Mouse (Mus musculus): ENCODE results near the gene Srsf2.
"Not testable (repeated sequence)": the region's sequence is repeated elsewhere in the genome, so short reads cannot be mapped to it uniquely, and the experiment has no call there.

Gene Srsf2

DNA sequence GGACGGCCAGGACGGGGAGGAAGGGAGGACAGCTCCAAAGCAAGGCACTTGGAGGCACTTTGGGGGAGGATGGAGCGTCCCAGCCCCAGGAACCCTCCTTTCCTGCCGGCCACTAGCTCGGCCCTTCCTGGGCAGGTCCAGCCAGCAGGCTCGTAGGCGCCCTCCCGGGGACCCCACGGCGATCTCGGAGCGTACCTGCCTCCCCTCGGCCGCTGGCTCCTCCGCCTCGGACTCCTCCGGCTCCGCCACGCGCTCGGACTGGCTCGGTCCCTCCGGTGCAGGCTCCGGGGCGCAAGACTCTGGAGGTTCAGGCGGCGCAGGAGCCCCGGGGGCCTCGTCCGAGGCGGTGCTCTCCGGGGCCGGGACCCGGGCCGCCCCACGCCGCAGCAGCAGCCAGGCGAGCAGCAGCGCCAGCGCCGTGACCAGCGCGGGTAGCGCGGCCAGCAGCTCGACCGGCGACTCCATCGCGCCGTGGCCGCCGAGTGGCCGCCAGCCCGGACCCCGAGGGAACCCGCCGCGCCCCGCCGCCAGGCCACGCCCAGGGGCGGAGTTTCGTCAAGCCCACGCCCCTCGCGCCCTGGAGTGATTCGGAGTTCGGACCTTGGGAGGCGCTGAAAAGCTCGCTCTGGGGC, 25.2 kb downstream of the Srsf2 start, which contains the start of gene Mxra7:
Gene Mxra7 (minus strand): TSS at position 513 of the 632 bp plus-strand sequence.
- DNase-seq (ENCODE audit: low spot score), result peak; percentile 85

DNA sequence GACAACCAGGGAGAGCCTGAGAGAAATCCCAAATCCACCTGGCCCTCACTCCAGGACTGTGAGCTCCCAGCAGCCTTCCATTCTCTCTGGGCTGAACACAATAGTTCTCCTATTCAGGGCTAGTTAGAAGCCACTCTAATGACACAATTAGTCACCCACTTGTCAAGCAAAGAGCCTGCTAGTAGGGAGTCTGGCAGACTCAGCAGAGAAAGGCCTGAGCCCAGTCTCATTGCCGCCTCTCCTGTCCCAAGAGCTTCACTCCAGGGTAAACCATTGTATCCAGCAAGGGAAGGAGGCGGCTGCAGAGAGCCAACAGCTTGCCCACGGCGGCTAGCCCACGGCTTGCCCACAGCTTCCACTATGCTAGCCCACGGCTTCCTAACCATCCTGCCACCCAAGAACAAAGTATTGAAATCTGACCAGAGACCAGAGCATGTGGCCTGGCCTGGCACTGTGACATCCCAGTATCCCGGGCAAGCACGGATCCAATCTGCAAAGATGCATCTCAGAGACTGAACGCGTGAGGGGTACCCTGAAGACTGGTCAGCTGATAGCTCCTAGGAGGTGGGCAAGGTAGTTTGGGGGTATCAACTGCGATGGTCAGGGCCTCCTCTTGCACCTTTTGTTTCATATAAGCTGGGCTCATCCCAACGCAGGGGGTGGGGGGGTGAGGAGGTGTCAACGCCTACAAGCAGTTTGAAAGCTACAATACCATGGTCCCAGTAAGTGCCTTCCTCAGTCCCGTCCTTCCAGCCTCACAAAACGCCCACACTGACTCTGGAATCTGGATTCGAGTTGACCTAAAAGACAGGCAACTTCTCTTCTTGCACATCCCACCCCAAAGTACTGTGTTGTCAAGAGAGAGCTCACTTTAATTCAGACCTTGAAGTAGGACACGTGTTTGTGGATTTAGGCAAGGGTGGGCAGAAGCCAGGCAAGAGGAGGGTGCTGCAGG, 26.1 kb downstream of the Srsf2 start:
- peak; percentile 65 for DNase-seq (ENCODE audit: low spot score)

DNA sequence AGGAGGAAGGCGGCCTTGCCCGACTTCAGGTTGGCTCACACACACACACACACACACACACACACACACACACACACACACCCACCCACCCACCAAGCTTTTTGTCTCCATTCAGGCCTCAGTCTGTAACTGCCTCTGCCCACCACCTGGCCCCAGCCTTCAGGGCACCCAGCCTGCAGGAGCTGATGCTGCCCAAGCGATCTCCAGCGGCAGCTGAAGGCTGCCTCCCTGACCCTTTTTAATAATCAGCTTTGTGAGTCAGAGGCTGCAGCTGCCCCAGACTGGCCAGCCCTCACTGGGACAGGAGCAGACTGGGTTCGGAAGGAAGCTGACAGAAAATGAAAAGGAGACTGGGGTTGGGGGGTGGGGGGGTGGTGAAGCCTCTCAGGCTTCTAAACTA, 27.7 kb downstream of the Srsf2 start:
- DNase-seq (ENCODE audit: low spot score), result no peak

DNA sequence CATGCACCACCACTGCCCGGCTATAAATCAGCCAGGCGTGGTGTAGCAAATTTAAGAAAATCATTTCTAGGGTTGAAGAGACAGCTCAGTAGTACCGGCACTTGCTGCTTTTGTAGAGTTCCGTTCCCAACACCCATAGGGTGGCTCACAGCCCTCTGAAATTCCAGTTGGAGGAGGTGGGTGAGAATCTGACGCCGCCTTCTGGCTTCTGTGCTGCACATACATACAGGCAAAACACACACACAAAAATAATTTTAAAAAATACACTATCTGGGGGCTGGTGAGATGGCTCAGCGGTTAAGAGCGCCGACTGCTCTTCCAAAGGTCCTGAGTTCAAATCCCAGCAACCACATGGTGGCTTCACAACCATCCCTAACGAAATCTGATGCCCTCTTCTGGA, 29.0 kb downstream of the Srsf2 start:
- DNase-seq (ENCODE audit: low spot score), result not testable (repeated sequence)

DNA sequence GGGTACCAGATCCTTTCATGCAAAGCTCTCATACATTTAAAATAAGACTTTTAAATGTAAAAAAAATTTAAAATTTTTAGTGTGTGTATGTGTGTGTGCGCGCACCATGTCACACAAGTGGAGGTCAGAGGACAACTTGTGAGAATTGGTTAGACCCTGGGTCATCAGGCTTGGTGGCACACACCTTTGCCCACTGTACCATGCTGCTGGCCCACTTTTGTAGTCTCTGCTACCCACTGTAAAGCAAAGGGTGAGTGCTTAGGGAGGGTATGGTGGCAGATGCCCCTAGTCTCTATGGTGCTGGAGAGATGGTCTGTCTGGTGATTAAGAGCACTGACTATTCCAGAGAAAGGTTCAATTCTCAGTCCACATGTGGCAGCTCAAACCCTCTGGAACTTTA, 29.6 kb downstream of the Srsf2 start:
- DNase-seq (ENCODE audit: low spot score), result no peak

DNA sequence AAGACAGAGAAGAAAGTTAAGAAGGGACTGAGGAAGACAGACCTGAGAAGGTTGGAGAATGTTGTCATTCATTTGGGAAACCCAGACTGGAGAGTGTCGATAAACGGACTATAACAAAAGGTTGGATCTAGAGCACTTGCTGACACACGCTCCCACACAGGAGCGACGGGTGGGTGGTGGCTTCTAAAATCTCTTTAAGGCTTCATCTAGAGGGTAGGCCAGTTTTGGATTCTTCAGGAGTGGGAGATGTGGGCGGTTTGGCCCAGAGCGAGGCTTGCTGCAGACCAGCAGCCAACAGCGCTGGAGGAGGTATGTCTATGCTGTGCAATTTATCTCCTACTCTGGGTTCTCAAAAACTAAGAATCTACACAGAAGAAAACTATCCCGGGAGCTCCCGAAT, 30.3 kb downstream of the Srsf2 start:
- no peak for DNase-seq (ENCODE audit: low spot score)

DNA sequence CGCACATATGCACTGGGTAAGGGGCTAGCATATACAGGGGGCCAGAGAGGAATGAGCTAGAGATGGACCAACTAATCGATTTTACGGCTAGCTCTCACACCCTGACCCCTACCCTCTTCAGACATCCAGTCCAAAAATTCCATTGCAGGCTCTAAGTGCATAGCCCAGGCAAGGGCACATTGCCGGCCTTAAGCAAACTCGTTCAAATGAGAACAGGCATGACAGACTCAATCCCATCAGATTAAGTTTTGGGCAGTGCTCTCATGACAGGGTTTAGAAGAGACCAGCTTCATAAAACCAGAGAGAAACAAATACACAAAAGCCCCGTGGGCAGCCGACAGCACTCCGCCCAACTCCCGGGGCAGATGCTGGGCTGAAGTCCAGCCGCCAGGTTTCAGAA, 30.7 kb downstream of the Srsf2 start:
- no peak for DNase-seq (ENCODE audit: low spot score)

DNA sequence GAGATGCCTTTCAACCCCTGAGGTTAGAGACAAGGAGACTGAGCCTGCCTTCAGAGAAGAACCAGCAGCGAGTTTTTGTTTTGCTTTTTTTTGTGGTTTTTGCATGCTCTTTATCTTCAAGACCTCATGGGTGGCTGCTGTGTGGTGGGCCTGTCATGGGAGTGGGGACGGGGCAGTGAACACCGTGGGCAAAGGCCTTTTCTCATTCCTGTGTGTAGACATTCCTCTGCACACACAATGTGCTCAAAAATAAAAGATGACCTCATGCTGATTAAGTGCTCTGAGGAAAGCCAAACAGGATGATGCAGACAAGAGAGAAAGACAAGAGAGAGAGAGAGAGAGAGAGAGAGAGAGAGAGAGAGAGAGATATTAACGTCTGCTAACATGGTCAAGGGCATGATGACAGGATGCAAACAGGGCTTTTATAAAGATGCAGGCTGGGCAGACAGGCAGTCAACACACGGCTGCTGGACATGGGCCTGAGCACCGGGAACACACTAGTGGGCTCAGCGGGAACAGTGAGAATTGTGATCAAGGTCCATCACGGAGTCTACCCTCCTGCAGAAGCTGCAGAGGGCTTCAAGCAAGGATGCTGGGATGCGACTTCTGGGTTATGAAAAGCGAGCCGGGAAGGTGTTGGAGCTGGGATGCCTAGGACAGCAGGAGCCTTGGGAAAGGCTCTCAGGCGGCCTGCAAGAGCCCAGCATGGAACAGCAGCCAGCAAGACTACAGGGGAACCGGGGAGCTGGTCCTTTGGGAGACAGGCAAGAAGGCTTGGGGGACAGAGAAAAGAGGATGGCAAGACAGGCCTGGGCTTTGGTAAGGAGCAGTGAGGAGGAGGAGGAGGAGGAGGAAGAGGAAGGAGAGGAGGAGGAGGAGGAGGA, 31.6 kb downstream of the Srsf2 start:
- DNase-seq (ENCODE audit: low spot score), result no peak

DNA sequence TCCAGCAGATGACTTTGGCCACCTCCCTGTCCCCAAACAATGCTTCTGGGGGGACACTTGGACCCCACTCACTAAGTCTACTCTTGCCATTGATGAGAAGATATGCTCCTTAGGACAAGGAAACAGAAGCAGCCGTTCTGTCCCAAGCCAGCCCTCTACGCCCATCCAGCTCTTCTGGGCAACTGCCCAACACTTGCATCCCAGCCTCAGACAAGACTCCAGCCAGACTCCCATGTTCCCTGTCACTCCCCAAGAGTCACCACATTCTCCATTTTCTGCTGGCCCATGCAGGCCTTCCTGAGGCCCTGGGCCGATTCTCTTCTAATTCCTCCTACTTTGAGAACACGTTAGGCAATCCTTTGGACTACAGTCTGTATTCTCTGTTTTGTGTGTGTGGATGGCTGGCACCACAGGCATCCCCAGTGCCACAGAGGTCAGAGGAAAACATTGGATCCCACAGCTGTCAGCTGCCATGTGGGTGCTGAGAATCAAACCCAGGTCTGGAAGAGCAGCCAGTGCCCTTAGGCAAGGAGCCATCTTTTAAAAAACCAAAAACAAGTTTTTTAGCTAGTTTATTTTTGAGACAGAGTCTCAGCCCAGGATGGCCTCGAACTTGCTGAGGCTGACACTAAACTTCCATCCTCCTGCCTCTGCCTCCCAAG, 32.8 kb downstream of the Srsf2 start:
- no peak for DNase-seq (ENCODE audit: low spot score)

DNA sequence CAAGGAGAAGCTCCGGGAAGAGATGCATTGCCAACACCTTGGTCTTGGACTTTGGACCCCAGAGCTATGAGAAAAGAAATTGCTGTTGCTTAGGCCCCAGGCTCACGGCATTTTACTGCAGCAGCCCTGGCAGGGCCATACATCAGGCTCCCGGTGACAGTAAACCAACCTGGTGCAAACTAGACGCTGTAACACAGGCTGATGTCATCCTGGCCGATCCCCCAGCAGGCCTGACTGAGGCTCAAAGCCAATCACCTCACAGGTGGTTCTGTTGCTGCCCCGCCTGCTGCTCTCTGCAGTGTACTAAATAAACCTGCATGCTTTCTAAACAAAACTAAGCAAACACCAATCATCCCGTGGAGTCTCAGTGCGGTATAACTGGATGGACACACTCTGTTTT, 34.2 kb downstream of the Srsf2 start:
- DNase-seq (ENCODE audit: low spot score), result no peak

DNA sequence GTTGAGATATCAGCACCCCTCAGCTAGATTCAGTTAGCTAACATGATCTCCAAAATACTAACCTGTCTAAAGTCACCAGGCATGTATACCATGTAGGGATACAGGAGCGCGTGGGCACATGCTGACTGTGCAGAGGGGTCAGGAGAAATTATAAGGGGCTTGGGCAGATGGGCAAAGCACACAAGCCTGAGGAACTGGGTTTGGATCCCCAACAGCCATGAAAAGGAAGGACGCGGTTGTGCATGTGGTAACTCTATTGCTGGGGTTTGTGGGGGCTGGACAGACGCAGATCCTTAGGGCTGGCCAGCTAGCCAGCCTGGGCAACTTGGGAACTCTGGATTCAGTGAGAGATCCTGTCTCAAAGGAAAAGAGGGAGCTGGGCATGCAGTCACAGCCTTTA, 35.3 kb downstream of the Srsf2 start:
- DNase-seq (ENCODE audit: low spot score), result no peak

DNA sequence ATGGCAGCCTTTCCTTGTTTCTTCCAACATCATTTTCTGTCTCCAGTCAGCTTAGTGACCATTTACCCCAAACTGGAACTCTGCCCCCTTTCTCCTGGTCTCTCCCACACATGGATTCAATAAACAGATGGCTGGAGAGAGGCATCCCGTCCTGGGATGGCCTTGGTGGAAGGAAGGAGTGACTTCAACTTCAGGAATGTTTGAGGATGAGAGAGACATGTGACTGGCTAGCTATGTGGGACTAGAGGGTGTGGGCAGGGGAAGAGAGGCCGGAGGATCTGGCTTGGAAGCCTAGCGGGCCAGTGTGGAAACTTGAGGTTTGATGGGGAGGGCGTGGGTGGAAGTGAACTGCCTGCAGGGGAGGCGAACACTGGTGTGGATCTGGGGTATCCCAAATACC, 36.1 kb downstream of the Srsf2 start:
- no peak for DNase-seq (ENCODE audit: low spot score)

DNA sequence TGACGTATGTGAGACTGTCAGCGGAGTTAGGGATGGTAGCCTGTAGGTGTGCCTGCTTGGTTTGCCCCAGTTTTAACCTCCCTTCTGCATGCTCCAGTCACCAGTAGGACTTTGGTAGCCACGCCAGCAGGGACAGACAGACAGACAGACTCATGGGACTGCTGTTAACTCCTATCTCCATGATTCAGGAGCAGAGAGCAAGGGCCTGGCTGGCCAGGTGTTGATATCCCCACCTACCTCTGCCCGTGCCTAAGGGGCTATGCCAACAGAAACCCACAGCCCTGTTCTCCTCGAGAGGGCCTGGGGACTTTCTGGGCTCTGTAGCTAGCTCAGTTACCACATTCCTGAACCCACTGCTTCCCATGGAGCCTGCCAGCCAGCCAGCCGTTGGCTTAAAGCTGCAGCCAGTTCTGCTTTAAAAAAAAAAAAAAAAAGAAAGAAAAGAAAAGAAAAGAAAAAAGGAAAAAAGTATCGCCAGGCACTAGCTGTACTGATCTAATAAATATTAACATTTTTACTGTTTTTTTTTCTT, 37.9 kb downstream of the Srsf2 start:
- DNase-seq (ENCODE audit: low spot score), result no peak

DNA sequence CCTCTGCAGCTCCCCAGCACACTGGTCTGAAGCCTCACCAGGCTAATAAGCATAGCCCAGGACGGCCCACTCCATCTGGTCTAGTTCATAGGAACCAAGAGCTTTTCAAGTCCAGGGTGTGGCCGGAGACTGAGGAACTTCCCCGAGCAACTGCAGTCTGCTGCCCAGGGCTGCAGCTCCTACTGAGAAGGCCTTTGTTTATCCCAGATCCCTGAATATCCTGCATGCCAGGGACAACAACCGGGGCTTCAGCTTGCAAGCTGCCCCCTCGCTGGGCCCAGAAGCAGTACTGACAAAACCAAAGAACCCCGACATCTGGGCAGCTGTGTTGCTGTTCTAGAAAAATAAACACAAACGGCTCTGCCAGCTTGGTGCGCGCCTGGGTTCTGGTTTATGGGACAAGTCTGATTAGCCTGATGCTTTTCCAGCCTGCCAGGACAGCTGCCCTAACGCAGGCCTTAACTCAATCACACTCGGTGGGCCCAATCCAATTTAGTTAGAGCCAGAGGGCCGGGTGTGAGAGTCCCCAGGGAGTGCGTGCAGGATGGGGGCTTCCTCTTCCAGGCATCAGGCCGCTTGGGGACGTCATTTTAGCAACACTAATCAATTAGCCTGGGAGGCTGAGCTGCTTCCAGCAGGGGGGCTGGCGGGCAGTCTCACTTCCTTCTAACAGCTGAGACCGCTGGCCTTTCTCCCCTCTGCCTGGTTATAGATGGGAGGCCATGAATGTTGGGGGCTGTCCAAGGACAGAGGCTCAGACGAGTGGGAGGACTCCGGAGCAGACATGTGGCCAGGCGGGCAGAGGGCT, 38.6 kb downstream of the Srsf2 start:
- DNase-seq (ENCODE audit: low spot score), result peak; percentile 75

DNA sequence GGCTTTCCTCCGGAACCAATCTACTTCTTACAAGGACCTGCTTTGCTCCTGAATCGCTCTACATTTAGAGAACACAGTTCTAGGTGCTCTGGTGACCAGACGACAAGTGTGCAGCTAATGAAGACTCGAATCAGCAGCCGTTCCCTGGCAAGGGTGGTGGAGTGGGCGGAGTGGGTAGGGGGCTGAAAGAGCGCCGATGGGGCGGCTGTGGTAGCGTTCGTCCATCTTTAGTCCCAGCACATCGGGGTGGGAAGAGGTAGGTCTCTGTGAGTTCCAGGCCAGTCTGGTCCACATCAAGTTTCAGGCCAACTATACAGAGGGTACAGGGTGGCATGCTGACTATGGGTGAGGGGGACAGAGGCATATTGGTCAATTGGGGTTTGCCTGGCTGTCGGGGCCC, 39.3 kb downstream of the Srsf2 start:
- DNase-seq (ENCODE audit: low spot score), result no peak

DNA sequence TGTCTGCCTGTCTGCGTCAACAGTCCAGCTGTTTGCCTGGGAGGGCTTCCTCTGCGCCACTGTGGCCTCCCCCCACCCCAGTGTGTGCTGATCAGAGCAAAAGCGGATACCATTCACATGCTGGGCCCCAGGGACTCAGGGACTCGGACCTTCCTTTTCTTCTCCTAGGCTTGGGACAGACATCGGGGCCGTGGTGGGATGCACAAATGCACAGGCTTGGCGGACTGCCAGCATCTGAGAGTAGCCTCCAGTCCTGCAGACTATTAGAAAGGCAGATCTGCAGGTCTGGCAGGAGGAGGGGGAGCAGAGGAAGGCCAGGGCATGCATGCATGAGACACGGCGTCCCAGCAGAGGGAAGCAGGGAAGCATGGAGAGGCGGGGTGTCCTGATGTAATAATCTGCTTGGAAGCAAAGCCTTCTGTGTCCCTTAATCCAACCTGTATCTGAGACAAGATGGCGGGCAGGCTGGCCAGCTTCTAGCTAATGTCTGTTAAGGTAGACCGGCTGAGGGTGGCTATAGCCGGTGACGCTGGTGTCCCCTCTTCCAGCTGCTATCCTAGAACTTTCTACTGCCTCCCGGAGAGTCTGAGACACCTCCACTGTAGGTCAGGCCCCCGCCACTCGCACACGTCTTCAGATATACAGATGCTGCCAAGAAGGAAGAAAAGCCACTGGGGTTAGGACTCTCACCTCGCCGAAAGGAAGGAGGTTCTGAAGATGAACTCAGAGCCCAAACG, 39.9 kb downstream of the Srsf2 start:
- peak; percentile 66 for DNase-seq (ENCODE audit: low spot score)

DNA sequence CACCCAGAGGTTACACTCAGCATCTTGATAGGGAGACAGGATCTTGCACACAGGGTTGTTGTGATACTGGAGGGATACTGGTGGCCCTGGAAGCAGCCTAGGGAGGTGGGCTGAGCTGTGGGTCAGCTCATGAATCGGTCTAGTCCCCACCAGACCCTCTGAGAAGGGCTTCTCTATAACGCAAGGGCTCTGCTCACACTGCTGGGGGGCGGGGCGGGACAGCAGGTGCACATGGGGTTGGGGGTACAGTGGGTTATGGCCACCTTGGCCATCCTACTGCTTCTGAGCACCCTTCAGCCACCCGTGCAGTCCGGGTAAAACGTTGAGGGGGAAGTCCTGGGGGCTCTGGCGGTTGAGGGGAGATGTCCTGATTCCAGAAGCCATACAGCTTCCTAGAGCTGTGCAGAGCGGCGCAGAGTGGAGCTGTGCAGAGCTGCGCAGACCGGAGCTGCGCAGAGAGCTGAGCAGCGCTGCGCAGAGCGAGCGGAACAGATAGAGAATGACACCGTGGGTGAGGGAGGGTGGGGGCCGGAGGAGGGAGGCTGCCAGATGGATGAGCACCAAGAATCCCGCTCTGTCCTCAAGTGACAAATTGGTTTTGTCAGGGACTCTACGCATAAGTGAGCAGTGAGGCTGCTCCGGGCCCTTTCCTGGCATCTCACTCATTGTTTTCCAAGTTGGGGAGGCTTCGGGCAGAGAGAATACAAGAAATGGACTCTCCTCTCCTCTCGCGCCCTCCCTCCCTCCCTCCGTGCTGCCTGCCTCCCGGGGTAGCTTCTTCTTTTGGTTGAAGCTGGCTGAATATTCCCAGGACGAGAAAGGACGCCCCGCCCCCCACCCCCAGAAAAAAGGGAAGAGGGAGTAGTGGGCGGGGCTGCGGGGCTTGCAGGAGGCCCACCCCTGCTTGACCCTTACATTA, 41.7 kb downstream of the Srsf2 start:
- DNase-seq (ENCODE audit: low spot score), result peak; percentile 89

DNA sequence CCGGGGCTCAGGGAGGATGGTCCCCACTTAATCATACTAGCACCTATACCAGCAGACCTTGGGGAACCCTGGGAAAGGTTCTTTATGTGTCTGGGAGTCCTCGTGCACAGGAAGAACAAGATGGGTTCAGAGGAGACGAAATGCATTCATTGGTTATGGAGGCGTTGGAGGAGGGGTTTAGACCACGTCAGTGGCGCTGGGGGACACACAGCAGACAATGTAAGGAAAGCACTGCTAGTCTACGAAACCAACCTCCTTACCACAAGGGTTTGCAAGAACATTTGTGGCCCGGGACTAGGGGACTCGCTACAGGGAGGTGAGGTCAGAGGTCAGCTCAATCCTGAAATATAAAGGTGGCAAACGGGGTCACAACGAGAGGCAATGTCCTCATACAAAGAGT, 42.4 kb downstream of the Srsf2 start:
- DNase-seq (ENCODE audit: low spot score), result no peak

DNA sequence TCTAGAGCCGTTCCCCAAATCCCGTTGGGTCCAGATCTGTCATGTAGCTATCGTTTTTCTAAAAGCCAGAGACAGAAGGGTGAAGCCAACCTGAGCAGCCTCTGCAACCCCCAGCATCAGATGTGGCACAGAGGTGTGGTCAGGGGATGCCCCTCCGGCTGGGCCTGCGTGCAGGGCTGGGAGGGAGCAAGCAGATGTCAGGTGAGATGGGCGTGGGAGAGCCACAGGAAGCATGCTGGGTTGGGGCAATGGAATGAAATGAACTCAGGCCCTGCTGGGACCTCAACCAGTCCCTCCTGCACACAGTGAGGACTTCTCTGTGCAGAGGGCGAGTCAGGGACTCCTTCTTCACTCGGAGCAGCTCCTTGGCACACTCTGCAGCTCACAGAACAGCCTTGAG, 43.4 kb downstream of the Srsf2 start:
- DNase-seq (ENCODE audit: low spot score), result no peak
